Mouse (Mus musculus) stomach, adult 2 months (tissue): ENCODE data around the gene Wrnip1. TPM values are rescaled to one million over a fixed set of nuclear protein-coding genes. Genes with fewer than 3 reads are reported as not detected.

ENCODE experiments used
- polyA plus RNA-seq: library from polyadenylated mRNA; depleted of rRNA; stranded (reverse); fragments of >200 nt; gene quantifications from 2 replicates; pipeline ENCODE4 v1.2.3, GENCODE M21; 2012; rRNA removed

Wrnip1 gene
- polyA plus RNA-seq, result 13.2 and 19.6 TPM in 2 replicates

GRCm38 (mm10) chr13:32801693-32802221, at the start of gene Wrnip1:
Wrnip1 (plus strand) TSS chr13:32802038.

GRCm38 (mm10) chr13:32783816-32784215, 18.0 kb upstream of the Wrnip1 start, which contains the start of gene Mylk4:
Mylk4 (minus strand) TSS chr13:32783954.

DNA sequence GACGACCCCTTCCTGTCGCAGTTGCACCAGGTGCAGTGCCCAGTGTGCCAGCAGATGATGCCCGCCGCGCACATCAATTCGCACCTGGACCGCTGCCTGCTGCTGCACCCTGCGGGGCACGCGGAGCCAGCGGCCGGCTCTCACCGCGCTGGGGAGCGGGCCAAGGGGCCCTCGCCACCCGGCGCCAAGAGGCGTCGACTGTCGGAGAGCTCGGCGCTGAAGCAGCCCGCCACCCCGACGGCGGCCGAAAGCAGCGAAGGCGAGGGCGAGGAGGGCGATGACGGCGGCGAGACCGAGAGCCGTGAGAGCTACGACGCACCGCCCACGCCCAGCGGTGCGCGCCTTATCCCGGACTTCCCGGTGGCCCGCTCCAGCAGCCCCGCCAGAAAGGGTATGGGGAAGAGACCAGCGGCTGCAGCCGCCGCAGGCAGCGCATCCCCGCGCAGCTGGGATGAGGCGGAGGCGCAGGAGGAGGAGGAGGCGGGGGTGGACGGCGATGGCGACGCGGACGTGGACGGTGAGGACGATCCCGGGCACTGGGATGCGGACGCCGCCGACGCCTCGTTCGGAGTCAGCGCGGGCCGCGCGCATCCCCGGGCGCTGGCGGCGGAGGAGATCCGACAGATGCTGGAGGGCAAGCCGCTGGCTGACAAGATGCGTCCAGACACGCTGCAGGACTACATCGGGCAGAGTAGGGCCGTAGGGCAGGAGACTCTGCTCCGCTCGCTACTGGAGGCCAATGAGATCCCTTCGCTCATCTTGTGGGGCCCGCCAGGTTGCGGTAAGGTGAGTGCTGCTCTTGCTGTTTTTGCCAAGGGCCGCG, 632 bp downstream of the Wrnip1 start, which contains the start of gene D930007J09Rik:
Gene D930007J09Rik (minus strand): TSS at position 591 of the 823 bp plus-strand sequence.

DNA sequence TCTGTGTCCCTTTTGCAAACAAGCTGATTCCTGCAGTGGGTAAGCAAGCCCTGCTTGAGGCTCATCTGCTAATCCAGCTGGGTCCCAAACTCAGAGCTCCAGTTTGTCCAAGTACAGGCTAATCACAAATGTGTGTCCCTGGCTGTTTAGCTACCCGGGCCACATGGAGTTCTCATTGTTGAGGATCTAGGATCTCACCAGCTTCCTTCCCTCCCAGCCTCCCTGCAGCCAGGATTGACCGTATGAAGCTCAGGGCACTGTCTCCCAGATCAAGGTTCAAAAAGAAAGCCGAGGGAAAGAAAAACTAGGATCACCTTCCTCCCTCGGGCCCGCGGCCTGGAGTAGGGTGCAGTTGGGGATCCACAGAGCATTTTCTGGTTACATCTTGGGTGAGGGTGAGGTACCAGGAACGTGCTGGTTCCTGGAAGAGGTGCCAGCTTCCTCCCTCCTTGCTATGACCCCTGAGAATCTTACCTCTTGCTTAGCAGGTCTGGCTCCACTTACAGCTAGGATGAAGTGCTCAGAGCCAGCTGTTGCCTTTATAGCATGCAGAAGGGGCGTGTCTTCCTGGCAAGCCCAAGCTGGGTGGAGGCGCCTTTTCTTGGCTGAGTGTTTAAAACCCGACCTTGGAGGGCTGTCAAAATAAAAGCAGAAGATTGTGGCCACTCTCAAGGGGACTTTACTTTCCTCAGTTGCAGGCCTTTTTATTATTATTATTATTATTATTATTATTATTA, 49.0 kb downstream of the Wrnip1 start, which contains the start of gene Serpinb1a:
Gene Serpinb1a (minus strand): TSS at position 518 of the 737 bp plus-strand sequence.

Other genes starting within 250 kb of the Wrnip1 start
- 0.05 and 0.26 TPM in 2 replicates for gene Mylk4, start 18.1 kb upstream of the Wrnip1 start, polyA plus RNA-seq
- gene D930007J09Rik, start 811 bp downstream of the Wrnip1 start, polyA plus RNA-seq, result 0.40 and 0.73 TPM in 2 replicates
- 10.1 and 13.8 TPM in 2 replicates for gene Serpinb1a, start 49.1 kb downstream of the Wrnip1 start, polyA plus RNA-seq
- gene Serpinb1c, start 96.2 kb downstream of the Wrnip1 start, polyA plus RNA-seq, result 0.04 TPM in 1 of 2 replicates, not detected in the other
- 0.28 and 0.34 TPM in 2 replicates for gene Serpinb6b, start 163.2 kb downstream of the Wrnip1 start, polyA plus RNA-seq
- gene Serpinb9, start 201.2 kb downstream of the Wrnip1 start, polyA plus RNA-seq, result 0.34 and 0.55 TPM in 2 replicates
- 0.05 TPM in 1 of 2 replicates, not detected in the other for gene Serpinb9b, start 225.4 kb downstream of the Wrnip1 start, polyA plus RNA-seq